Mouse (Mus musculus) c-Kit-positive CD71-positive TER-119-positive erythroid progenitor cells, embryonic 14.5 days (primary cell): ENCODE measurements around the gene Rara.
"Not testable (repeated sequence)": the region's sequence is repeated elsewhere in the genome, so short reads cannot be mapped to it uniquely, and the experiment has no call there.

ENCODE experiments used
- DNase-seq: peaks from one replicate; pipeline ENCODE4 v3.0.0-alpha.2; 2013; ENCODE audit warnings: low spot score

Gene Rara

DNA sequence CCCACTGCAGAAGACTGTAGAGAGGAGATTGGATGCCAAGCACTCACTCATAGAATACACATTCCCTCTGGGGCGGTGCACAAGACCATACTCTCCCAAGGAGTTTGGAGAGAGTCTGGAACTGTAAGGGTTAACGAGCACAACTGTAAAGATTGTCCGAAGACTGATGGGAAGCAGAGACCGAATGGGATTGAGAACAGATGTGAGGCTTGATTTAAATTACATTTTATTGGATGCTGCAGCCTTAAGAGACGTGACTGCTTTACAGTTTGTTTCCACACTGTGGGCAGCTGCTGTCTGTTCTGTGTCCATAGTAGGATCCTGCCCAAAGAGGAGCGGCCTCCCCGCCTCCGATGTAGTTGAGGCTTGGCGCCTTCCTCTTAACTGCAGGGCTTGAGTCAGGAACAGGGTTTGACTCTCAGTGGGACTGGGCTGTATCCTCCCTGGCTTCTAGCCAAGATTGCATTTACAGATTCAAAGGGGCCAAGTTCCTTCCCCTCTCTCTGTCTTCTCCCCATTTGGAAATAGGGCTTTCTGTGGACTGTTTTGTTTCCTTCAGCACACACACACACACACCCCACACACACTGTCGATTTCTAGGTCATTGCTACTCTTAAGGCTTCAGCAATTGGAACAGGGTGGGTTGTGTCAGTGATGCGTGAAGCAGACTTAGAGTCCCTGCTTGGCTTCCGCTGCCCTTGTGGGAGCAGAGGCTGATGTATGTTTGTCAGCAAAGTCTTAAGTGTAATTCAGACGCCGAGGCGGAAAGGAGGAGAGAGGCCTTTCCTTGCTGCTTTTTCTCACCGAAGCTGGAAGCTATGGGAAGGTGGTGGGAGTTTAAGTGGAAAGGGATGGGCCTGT lies 4.5 kb upstream of the Rara start:
- not testable (repeated sequence) for DNase-seq

DNA sequence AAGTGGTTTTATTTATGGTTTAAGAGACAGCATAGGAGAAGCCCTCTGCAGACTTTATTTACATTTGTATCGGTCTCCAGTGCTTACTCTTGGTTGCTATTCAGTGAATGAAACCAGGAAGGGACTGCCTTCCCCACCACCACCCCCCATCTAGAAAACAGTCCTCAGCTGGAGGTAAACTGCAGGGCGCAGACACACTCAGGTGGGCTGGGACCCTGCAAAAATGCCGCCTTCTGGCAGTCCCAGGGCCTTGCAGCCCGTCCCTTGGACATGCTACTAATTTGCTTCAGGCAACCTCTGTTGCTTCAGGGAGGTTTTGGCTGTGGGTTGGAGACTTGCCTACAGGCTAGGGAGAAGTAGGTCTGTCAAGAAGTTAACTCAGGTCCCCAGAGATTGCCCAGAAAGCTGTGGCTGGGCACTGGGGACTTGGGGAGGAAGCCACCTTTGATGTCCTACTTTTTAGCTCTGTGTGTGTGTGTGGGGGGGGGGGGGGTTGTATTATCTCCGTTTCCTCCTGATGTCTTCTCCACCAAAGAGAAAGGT lies 2.9 kb upstream of the Rara start:
- no peak for DNase-seq

- no peak for DNase-seq
Measured at GRCm38 (mm10) chr11:98925265-98925721, 2.3 kb upstream of the Rara start.

GRCm38 (mm10) chr11:98925868-98926311 lies 1.7 kb upstream of the Rara start:
- no peak for DNase-seq

DNA sequence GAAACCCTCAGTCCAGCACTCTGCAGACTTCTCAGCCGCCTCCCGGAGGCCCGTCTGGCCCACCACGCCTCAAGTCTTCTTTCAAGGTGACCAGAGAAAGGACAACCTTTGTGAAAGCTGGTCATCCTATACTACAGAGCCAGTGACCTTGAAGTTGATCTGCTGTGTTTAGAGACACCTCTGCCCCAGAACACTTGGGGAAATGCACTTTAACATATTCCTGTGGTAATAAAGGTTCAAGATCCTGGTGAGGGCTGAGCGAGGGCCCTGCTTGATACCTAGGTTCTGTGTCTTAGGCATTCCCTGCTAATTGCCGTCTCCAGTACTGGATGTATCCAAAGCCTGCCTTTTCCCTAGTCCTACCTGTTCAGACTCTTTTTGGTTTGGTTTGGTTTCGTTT lies 1.1 kb upstream of the Rara start:
- DNase-seq = no peak

DNA sequence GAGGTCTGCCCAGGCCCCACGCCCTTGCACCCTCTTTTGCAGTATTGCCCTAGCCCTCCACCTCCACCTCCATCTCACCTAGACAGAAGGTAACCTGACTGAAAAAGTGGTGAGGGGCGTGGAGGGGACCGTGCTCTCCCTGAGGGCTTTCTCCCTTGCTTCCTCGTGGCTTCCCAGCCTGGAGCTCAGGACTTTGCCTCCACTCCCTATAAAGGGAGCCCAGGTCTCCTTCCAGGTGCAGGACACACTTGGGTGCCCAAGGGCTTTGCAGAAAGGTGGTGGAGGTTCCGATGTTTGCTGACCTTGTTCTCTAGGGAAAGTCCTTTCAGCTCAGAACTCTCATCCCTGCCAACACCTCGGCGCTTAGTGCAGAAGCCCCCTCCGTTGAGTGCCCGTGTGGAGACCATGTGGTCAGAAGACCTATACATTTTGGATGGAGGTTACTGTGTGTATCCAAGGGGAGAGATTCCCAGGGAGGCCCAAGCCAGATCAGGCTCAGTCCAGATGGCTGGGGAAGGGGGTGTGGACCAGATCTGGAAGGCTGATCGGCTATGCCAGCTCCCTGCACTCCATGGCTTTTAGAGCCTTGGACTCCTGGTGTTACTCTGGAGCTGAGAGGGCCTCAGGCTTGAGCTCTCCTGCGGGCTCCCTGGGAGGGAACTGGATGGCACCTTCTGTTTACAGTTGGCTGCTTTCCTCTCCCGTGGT lies 722 bp downstream of the Rara start:
- no peak for DNase-seq

DNA sequence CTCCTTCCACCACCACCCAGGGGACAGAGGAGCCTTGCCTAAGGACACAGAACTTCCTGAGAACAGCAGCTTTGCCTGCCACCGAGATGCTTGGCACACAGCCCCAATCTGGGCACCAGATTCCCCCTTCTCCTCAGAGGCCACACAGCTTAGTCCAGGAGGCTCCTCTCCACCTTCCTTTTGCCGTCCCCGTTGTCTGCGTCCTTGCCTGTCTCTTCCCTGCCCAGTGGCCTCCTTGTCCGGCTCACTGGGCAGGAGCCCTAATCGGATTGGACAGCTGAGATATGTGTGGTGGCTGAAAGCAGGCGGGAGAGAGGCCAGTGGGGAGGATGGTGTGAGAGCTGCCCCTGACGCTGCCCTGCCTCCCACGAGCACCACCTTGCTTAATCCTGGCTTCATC lies 1.9 kb downstream of the Rara start:
- DNase-seq = no peak

GRCm38 (mm10) chr11:98930127-98930601 lies 2.5 kb downstream of the Rara start:
- no peak for DNase-seq

GRCm38 (mm10) chr11:98930773-98931512 lies 3.3 kb downstream of the Rara start:
- no peak for DNase-seq

DNA sequence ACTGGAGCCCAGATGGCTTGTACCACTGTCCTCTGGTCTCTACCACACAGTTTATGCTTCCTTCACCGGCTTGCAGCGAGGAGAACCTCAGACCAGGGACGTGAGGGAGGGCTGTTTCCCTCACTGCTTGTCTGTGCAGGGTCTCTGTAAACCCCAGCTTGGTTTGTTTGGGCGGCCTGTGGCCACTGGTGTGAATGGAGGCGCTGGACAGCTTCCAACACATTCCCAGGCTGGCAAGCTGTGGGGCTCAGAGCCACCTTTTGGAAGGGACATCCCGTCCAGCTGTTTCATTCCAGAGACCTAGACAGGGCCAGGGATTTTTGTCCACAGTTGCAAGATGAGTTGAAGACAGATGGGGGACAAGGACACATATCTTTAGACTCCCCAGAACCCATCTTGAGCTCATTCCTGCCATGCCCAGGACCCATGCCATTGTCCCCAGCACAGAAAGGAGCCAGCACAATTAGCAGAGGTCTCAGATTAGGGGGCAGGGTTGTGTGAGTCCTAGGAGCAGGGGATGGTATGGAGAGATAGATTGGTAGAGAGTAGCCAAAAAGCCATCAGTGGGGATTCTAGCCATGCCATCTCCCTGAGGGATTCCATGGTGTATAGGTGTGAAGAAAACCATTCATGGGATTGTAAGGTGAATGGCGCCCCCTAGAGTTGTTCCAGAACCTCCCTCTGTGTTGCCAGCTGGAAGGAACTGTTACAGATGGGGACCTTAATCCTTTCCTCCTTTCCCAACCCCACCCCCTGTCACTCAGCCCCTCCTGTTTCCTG lies 4.1 kb downstream of the Rara start:
- no peak for DNase-seq

DNA sequence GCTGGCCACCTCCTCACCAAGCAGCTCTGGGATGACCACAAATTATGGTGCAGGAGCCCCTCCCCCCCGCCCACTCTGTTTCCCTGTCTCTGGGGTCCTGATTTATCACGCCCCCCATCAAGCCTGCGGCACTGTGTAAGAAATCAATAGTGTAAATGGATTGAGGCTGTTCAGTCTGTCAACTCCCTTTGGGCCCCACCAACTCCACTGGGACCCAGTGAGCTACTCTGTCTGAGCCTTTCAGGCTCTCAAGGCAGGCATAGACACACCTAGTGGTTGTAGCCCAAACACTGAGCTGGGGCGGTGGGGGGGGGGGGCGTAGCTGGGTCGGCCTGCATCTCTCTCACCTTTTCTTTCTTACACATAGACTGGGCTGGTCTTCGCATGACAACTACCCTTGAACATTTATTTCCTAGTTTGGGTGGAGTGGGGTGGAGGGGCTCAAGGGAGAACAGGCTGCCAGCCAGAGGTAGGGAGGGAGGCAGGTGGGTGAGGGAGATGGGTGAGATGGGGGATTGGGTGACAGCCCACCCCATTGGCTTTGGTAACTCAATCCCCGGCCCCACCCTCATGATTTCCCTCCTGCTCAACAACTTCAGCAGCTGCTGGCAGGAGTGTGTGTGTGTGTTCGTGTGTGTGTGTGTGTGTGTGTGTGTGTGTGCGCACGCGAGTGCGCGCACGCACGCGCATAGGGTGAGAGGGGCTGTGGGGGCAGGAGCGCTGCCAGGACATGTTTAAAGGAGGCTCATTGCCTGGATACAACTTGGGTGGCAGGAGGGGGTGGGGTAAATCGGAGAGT lies 4.9 kb downstream of the Rara start:
- no peak for DNase-seq

DNA sequence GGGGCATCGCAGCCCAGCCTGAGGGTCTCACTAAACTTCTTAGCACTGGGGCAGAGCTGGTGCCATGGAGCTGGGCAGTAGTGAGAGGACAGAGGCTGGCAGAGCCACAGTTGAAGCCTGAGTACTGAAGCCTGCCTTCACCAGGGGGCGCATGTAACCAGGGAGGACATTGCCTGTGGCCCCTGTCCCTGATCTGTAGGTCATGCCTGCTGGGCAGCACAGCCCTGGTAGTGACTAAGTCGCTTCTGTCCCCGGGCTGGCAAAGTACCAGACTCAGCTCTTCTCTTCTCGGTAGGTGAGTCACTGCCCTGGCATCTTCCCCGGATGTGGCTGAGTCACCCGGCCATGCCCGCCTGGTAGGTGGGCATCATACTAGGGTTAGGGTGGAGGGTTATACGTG lies 5.5 kb downstream of the Rara start:
- no peak for DNase-seq

GRCm38 (mm10) chr11:98933847-98934246 lies 6.2 kb downstream of the Rara start:
- not testable (repeated sequence) for DNase-seq

- DNase-seq = no peak
Measured at GRCm38 (mm10) chr11:98934367-98934766, 6.7 kb downstream of the Rara start.

GRCm38 (mm10) chr11:98935123-98935522 lies 7.5 kb downstream of the Rara start:
- no peak for DNase-seq

DNA sequence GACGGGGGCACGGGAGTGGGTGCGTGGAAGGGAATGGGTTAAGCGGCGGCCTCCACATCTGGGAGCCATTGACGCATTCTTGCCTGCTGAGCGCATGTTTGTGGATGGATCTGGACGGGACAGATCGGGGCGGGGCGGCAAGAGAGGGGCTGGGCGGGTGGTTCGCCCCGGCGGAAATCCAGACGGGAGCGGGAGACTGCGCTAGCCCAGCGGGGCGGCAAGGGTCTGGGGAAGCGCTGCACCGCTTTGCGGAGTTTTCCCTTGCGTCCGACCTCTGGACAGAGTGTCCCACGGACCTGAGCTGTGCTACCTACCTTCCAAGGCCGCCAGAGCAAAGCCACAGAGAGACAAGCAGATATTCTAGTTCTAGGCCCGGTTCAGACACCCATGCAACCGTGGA lies 8.6 kb downstream of the Rara start:
- no peak for DNase-seq

- no peak for DNase-seq
Measured at GRCm38 (mm10) chr11:98936606-98937409, 9.2 kb downstream of the Rara start.

DNA sequence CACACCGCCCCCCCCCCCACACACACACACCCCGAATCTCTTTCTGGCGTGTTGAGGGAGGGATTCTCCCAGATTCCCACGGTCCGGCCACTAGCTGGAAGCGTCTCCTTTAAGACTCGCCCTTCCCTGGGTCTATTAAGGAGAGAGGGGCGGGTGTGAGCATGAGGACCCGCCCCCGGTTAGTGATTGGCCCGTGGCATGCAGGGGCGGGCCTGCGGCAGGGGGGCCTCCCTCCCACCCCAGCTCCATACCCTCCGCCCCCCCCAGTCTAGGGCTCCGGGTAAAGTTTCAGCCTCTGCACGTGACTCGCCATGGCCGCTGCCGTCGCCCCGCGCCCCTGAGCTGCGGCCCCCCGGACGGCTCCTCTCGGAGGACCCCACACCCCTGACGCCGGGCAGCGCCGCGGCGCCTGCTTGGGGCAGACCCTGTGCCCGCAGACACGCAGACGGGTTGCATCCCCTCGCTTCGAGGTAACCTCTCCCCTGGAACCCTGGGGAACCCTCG lies 9.8 kb downstream of the Rara start:
- peak; percentile 53 for DNase-seq

- no peak for DNase-seq
Measured at GRCm38 (mm10) chr11:98937914-98938694, 10.5 kb downstream of the Rara start.
